Mouse (Mus musculus) naive thymus-derived CD4-positive, alpha-beta T cell, adult 2 months (primary cell): ENCODE measurements around the gene Eef2.

Source experiments
- DNase-seq: peaks from one replicate; pipeline ENCODE4 v3.0.0-alpha.2; 2011; ENCODE audit warnings: low read depth

The Eef2 gene

DNA sequence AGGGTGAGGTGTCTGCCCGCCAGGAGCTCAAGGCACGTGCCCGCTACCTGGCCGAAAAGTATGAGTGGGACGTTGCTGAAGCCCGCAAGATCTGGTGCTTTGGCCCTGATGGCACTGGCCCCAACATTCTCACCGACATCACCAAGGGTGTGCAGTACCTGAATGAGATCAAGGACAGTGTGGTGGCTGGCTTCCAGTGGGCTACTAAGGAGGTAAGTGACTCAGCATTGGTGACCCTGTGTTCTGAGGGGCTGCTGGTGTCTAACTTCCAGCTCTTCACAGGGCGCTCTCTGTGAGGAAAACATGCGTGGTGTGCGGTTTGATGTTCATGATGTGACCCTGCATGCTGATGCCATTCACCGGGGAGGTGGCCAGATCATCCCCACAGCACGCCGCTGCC, 4.5 kb downstream of the Eef2 start:
- peak; percentile 37 for DNase-seq

GRCm38 (mm10) chr10:81181860-81182259, 5.4 kb downstream of the Eef2 start:
- peak; percentile 39 for DNase-seq

DNA sequence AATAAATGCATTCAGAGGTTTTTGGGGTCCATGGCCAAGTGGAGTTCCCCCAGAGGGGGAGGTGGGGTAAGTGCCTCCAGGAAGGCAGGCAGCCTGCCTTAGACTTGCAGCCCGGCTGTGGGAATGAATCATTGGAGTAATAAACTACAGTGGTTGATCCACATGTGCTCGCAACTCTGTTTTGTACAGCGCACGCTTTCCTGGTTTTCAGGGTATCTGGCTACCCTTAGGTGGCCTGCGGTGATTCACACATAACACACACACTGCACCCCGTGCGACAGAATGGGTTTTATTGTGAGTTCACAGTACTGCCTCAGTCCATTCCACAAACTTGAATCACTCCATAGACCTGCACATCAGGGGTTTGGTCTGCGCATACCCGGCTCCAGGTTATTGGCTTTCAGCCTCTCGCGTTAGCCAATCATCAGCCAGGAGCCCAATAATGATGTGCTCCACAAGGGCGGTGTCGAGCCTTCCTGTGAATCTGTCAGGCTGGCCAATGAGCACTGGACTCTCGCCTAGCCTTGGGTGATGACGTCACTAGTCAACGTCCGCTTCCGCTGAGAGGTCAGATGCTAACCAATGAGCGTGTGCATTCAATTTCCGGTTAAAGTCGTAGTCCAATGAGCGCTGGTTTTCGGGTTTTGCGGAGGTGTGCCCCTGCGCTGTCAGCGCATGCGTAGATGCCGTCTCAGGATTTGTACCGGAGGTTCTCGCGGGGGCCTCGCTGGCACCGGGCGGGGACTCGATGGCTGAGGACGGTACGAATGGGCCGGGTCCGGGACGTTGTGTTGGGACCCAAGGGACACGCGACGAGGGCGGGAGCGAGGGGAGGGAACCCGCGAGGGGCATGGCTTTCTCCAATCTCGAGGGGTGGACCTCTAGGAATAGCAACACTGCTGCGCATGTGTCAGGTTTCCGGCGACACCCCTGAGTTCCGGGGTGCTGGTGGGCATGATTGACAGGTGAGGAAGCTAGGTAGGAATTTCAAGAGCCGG, 6.2 kb downstream of the Eef2 start, which contains the start of gene Dapk3:
Dapk3 (plus strand) TSS at position 670 of the 998 bp plus-strand sequence.
- DNase-seq: peak; percentile 98

DNA sequence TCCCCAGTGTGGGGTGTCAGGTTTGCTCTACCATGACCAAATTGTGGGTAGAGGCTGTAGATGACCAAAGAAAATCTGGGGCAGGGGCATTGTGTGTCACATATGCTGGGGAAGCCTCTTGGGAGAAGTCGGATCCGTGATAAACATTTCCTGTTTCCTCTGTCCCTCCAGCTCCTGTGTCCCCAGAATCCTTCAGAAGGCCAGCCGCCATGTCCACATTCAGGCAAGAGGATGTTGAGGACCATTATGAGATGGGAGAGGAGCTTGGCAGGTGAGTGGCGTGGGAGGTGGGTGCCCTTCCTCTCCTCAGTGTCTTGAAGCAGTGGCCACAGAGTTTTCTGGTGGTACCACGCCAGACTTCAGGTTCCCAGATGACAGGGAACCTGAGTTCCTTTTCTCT, 7.4 kb downstream of the Eef2 start, which contains the start of gene 4930442H23Rik:
4930442H23Rik (minus strand) TSS at position 45 of the 400 bp plus-strand sequence.
- no peak for DNase-seq

DNA sequence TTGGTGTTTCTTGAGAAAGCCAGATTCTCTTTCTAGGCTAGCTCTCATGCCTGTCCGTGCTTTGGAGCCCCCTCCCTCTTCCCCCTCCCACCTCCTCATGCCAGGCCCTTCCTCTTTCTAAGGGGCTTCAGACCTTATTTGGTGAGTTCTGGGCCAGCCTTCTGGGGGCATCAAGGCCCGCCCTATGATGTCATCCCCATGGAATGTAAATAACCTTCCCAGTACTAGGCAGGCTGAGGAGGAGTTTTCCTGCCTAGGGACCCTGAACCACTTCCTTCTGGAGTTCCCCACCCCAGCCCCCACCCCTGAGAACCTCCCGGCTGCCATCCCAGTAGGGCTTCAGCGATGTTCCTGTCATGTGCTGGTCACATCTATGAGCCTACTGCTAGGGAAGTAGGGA, 8.3 kb downstream of the Eef2 start:
- no peak for DNase-seq

DNA sequence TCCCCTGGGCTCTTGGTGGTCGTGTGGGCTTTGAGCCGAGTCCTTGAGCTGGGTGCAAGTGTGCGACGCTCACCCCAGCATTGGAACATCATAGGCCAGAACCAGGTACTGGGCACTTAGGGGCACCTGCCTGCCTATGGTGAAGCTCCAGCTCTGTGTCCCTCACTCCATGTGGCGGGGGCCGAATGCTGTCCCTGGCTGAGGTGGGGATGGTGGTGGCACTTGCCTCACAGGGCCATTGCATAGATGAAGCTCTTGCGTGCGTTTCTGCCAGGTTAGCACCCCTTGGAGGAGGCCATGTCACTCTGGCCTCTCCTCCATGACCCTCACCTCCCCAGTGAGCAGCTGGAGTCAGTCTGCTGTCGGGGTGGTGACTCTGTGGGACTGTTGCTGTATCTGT, 10.7 kb downstream of the Eef2 start:
- DNase-seq: no peak

- no peak for DNase-seq
Measured at GRCm38 (mm10) chr10:81189821-81190220, 13.4 kb downstream of the Eef2 start.

GRCm38 (mm10) chr10:81190236-81190911, 13.9 kb downstream of the Eef2 start:
- peak; percentile 55 for DNase-seq

DNA sequence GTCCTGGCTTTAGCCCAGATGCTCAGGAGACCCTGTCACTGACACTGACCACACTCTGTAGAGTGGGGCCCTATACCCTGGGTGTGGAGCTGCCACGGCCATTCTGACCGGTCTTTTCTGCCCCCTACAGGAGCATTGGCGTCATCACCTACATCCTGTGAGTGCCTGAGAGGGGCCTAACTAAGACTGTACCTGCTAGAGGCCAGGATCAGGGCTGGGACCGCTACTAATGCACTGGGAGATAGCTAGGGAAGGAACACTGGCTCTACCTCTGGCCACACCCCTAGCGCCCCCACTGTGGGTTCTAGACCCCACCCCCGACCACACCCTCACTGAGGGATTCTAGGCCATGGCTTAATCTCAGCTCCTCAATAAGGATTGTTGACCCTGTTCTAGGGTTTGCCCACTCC, 14.5 kb downstream of the Eef2 start:
- DNase-seq: peak; percentile 51

DNA sequence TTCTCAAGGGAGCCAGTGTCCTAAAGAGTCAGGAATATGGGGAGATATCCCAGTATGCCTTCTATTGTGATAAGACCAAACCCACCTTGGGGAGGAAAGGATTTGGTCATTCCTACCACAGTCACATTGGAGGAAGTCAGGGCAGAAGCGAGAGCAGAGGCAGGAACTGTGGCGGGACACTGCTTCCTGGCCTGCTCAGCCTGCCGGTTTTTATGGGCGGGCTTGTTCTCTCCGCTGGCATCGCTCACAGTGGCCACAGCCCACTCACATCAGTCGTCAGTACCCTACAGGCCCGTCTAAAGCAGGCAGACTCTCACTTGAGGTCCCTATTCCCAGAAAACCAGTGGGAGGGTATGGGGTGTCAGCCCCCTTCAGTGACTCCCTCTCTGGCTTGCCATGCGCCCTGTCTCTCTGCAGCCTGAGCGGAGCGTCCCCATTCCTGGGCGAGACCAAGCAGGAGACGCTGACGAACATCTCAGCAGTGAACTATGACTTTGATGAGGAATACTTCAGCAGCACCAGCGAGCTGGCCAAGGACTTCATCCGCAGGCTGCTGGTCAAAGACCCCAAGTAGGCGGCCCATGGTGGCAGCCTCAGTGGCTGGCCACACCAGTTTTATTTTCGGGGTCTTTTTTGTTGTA, 15.0 kb downstream of the Eef2 start:
- peak; percentile 35 for DNase-seq

- peak; percentile 97 for DNase-seq
Measured at GRCm38 (mm10) chr10:81192270-81192967, 16.0 kb downstream of the Eef2 start.

GRCm38 (mm10) chr10:81192968-81193501, 16.6 kb downstream of the Eef2 start:
- no peak for DNase-seq

- peak; percentile 74 for DNase-seq
Measured at GRCm38 (mm10) chr10:81193991-81194774, 17.8 kb downstream of the Eef2 start.

GRCm38 (mm10) chr10:81195300-81195699, 18.9 kb downstream of the Eef2 start:
- no peak for DNase-seq

GRCm38 (mm10) chr10:81196470-81197065, 20.1 kb downstream of the Eef2 start:
- no peak for DNase-seq

DNA sequence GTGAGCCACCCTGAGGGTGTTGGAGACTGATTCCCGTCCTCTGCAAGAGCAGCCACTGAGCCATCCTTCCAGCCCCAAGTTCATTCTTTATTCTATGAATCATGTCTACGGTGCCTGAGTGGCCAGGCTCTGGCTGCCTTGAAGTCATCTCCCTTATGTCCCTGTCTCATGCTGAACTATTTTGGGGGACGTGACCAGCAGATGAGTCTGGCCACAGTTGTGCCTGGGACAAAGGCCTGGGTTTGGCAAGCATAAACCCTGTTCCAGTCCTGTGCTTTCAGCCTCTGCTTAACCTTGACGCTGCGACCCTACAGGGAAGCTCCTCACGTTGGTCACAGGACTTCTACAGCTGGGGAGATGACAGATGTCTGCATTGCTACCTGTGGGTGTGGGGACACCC, 20.9 kb downstream of the Eef2 start:
- DNase-seq: no peak

- peak; percentile 88 for DNase-seq
Measured at GRCm38 (mm10) chr10:81198230-81198629, 21.8 kb downstream of the Eef2 start.

GRCm38 (mm10) chr10:81198990-81199389, 22.6 kb downstream of the Eef2 start:
- no peak for DNase-seq

DNA sequence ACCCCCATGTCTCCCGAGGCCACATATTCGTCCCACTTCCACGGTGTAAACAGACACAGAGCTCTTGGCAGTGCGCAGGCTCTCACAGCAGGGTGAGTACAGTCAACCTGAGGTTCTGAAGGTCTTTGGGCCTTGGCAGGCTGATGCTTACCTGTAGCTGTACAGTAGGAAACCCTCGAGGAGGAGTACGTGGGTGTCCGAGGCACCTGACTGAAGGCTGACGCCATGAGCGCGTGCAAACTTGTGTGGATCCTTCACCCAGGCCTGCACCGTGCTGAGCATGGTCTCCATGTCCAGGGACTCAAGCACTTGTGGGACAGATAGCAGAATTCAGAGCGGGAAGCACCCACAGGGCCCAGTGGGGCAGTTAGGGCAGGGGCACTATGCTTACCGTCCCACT, 23.7 kb downstream of the Eef2 start:
- DNase-seq: no peak

- DNase-seq: no peak
Measured at GRCm38 (mm10) chr10:81200605-81201287, 24.3 kb downstream of the Eef2 start.
